Mouse (Mus musculus) layer of hippocampus, adult 2 months (tissue): ENCODE measurements around the gene Hsd3b7. TPM values are rescaled to one million over a fixed set of nuclear protein-coding genes. Genes with fewer than 3 reads are reported as not detected.
"Not testable (repeated sequence)": the region's sequence is repeated elsewhere in the genome, so short reads cannot be mapped to it uniquely, and the experiment has no call there.

Experiments
- DNase-seq, 2 experiments: peaks; one replicate each; pipeline ENCODE4 v3.0.0; 2022; ENCODE audit warnings: low spot score in 2 of 2
- H3K27ac ChIP-seq: fragments of 200-600 bp; 2 replicates; pipeline ENCODE4 v1.8.1; 2022
- H3K4me3 ChIP-seq: fragments of 200-600 bp; 2 replicates; pipeline ENCODE4 v1.8.1; 2022; ENCODE audit warnings: mild to moderate bottlenecking
- CTCF ChIP-seq: fragments of 200-600 bp; conservative IDR thresholded peaks from 2 replicates; pipeline ENCODE4 v1.8.1; 2022; ENCODE audit warnings: antibody characterized with exemption, mild to moderate bottlenecking, moderate library complexity
- total RNA-seq, 2 experiments: library from RNA; stranded (reverse); gene quantifications; 2 replicates each; pipeline ENCODE4 v1.2.3; 2021

Gene Hsd3b7
- total RNA-seq, 2 experiments from 2014 or later: 7.0 to 8.8 TPM

DNA sequence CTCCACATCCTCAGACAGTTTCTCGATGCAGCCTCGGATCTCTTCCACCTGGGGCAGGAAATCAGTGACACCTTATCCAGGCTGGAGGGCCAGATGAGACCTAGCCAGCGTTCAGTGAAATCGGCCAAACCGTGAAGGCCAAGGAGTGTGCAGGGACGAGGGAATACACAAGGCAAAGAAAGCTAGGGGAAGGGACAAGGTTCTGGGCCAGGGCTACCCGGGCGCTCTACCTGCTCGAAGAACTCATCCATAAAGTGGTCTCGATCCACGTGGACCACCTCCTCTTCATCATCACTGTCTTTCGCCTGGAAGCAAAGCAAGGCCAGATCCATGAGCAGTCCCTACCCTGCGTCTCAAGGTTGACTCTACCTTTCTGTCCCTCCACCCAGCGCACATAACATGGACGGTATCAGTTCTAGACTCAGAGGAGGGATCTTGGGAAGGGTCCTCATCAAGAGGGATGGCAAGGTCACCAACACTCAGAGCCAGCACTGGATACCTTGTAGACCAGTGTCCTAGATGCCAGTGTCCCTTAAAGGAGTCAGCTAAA lies 14.8 kb downstream of the Hsd3b7 start:
- no peak for DNase-seq
- Histone ChIP-seq H3K27ac (peak overlapping the region; percentile 85), H3K4me3 (no peak overlapping the region)
- no peak for TF ChIP-seq CTCF

DNA sequence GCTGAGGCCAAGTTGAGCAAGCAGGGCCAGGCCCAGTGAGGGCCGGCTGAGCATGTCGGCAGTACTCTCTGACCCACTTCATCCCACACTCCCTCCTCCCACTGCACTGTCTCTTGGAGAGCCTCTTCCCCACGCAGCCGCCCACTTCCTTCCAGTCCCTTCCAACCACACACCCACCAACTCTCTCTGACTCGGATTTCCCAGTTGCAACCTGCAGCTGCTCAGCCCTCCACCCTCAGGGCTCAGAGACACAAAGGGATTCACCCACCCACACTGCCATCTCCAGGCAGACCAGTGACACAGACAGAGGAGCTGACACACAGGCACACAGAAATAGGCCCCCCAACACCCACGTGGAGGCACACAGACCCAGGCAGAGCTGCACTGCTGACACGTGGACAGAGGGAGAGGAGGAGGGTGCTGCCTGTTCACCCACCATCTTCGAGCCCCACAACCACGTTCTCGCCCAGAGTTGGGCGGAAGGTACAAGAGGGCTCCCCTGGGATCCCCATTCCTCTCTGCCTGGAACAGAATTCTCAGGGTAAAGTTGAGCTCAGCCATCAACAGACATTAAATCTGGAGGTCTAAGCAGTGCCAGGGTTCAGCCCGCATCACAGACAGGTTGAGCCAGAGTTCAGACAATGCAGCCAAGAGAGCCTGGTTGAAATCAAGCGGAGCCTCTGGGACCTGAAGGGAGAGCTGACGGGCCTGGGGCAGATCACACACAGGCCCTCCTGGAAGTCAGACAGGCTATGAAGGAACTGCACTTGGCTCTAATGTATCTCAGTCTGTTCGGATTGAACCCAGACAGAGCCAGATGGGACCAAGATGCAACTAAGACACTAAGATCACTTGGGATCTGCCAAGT lies 15.8 kb downstream of the Hsd3b7 start:
- Histone ChIP-seq H3K4me3 (no peak overlapping the region), H3K27ac (peak overlapping the region; percentile 85)
- peak; percentile 61 to 78 for DNase-seq
- peak; percentile 47 for TF ChIP-seq CTCF

DNA sequence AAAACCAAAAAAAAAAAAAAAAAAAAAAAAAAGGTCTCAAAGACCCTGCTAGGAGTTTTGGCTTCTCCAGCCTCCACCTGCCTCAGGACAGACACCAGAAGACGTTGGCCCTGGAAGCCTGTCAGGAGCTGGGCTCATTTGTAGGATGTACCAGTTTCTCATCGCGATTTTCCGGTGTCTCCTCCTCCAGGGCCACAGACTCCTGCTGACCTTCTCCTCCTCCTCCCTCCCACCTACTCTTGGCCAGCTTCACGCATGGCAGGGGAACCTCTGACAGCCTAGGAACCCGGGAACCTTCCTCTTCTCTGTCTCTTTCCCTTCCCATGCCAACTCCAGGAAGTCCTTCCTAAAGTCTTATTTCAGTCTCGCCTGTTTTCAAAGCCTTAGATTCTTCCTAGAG lies 16.6 kb downstream of the Hsd3b7 start:
- peak overlapping the region; percentile 51 for H3K27ac ChIP-seq

DNA sequence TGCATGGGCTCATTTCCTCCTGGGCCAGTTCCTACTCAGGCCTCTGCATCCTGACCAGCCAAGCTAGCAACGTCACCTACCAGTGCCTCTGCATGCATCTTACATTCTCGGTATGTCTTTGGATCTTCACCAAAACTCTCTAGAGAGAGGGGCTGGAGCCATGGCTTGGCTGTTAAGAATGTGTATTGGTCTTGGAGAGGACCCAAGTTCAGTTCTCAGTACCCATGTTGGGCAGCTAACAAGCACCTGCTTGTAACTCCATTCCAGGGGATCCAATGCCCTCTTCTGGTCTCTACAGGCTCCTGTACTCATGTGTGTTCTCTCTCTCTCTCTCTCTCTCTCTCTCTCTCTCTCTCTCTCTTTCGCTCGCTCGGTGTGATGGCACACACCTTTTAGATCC lies 17.4 kb downstream of the Hsd3b7 start:
- DNase-seq: no peak
- peak overlapping the region; percentile 51 for H3K27ac ChIP-seq

More for the DNA sequence above, 16.6 kb downstream of the Hsd3b7 start:
- no peak for TF ChIP-seq CTCF
- H3K4me3 ChIP-seq: no peak overlapping the region
- no peak for DNase-seq

DNA sequence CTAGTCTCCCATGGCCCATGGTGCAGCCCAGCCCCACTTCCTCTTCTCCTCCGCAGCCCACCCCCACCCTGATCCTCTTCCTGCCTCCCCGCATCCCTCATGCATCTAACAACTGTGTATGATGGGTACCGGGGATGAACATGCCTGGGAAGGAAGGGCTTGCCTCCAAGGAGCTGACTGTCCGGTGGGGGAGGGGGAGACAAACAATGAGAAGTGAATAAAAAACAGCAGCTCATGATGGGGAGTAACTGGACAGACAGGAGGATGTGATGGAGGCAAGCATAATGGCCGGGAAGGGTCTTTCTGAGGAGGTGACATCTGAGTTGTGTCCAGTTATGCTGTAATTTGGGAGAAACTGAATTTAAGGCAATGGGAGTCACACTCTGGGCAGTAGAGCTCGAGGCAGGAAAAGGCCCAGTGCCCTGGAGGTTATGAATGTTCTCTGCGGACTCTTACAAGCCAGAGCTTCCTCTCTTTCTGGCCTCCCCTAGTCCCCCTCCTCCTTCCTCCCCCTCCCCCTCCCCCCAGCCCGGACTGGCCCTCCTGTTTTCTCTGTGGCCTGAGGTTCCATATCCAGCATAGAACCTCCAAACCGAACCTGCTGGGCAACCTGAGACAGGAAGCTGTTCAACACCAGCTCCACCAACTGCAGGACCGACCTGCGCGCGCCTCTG lies 20.6 kb downstream of the Hsd3b7 start:
- Histone ChIP-seq H3K27ac (no peak overlapping the region), H3K4me3 (no peak overlapping the region)
- TF ChIP-seq CTCF: no peak
- no peak for DNase-seq

More for the DNA sequence above, 17.4 kb downstream of the Hsd3b7 start:
- H3K4me3 ChIP-seq: no peak overlapping the region
- no peak for TF ChIP-seq CTCF

DNA sequence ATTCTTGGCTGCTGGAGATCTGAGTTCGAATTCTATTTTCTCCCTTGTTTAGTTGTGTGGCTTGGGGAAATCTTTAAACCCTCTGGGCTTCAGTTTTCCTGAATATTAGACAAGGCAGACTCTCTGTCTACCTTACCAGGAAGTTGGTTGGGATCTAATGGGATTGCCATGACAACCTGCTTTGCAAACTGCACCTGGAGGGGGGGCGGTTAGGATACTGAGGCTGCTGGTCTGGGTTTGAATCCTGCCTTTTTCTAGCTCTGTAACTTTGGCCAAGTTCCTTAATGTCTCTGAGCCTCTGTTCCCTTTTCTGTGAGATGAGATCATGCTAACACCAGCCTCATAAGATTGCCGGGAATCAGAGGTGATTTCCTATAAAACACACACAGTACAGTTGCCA lies 22.1 kb downstream of the Hsd3b7 start:
- no peak for TF ChIP-seq CTCF
- Histone ChIP-seq H3K4me3 (peak overlapping the region; percentile 61), H3K27ac (peak overlapping the region; percentile 84; the same call in 1 of the 2 replicates)
- DNase-seq: no peak

DNA sequence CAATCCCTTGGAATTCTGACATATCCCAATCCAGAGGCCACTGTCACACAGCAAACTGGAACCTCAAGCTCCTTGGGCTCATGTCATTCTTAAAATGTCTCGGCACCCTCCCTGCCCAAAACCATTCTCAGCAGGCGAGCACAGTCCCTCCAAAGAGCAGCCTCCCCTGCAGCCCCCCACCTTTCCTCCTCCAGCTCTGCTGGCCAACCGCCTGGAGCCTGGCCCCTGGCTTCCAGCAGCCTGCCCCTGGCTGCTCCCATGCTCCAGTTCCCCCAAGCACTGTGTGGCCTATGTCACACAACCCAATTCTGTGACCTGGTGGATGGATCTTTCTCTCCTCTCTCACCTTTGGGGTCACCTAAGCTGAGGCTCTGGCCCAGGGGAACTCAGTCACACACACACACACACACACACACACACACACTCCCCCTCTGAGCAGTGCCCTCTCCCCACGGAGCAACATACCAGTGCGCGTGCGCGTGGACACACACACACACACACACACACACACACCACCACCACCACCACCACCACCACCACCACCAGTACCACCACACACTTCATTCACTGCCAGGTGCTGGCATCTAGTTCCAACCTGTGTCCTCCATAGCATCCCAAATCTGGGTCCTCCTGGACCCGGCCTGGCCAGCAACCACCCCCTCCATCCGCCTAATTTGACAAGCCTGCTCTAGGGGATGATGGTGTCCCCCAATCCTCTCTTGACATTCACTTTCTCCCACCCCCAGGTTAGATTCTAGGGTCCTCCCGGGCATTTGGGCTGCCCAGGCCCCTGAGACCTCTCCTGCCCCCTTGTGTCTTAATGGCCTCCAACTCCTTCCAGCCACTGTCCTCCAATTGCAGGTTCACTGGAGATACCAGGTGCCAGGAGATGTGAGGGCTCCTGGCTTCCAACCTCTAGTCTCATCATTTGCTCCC lies 23.1 kb downstream of the Hsd3b7 start:
- peak overlapping the region; percentile 96 for H3K27ac ChIP-seq
- DNase-seq: peak in 1 of 2 experiments; percentile 52
- H3K4me3 ChIP-seq: peak overlapping the region; percentile 75
- TF ChIP-seq CTCF: peak; percentile 40

DNA sequence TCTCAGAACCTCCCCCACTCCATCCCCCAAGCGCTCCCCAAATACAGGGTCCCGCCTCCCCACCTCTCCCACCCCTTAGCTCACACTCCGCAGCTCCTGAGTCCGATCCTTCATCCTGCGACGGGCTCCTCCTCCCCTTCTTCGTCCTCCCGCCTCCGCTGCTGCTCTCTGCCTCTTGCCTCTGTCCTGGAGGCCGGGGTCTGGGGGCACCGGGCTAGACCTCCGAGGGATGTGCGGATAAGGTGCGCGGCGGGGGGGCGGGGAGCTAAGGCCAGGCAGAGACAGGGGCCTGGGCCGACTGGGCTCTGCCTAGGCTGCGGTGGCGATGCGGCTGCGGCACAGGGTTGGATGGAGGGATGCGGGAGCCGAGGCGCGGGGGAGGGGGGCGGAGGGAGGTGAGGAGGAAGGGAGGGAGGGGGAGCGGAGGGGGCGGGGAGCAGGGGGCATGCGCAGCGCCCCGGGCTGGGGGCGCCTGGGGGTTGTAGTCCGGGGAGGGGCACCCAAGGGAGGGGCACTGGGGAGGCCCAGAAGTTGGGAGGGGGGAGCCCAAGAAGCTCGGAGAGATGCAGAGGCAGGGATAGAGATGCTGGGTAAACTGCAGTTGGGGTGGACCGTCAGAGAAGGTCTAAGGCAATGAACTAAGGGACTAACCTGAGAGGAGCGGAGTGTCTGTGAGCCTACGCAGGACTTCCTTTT lies 23.9 kb downstream of the Hsd3b7 start, which contains the start of the genes Stx4a and Stx1b:
Gene Stx4a (plus strand): TSS at position 119 of the 696 bp plus-strand sequence.
Gene Stx1b (minus strand): TSS at position 374 of the 696 bp plus-strand sequence.
- TF ChIP-seq CTCF: no peak
- DNase-seq: peak; percentile 72 to 77
- H3K27ac ChIP-seq: peak within 1 kb of the TSS; percentile 96
- H3K4me3 ChIP-seq: peak within 1 kb of the TSS; percentile 75

DNA sequence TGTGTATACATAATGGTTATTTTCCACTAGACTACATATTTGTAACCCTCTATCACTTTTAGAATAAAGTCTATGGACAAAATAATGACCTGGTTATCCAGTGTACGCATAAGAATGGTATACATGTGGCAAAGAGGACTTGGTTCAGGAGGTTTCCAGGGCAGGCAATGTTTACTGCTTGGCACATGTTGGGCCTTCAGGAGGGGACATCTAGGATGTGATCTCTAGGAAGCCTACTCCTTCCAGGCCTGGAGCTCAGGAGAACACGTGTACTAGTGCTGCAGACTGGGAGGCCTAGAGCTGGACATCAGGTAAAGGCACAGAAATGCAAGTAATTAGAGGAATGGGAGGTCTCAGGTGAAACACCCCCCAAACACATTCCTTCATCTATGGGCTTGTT lies 35.1 kb downstream of the Hsd3b7 start:
- DNase-seq: no peak
- no peak overlapping the region for H3K27ac ChIP-seq
- no peak overlapping the region for H3K4me3 ChIP-seq
- TF ChIP-seq CTCF: no peak

DNA sequence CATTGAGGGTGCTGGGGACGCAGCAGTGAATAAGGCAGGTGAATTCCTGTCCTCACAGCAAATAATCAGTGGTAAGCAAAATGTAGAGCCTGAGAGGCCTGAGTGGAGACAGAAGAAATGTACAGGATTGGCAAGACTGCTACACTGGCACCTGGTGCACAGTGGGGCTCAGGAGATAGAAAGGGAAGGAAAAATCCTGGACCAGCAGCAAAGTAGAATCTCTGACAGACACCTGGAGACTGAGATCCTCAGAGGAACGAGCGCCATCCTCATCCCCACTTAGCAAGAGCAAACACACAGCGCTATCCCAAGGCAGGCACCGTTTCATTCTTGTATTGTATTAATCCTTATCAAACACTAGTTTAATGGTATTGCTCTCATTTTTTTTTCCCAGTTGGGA lies 37.1 kb downstream of the Hsd3b7 start:
- DNase-seq: no peak
- TF ChIP-seq CTCF: no peak
- Histone ChIP-seq H3K27ac (no peak overlapping the region), H3K4me3 (no peak overlapping the region)

DNA sequence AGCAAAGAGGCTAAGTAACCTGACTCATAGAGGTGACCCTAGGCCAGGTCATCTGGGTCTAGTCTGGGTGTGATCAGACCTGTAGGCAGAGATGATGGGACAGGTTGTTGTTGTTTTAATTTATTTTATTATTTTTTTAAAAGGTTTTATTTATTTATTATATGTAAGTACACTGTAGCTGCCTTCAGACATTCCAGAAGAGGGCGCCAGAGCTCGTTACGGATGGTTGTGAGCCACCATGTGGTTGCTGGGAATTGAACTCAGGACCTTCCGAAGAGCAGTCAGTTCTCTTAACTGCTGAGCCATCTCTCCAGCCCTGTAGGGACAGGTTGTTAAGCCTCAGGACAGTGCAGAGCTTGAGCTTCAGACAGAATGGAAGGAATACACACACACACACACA lies 37.5 kb downstream of the Hsd3b7 start:
- not testable (repeated sequence) for DNase-seq, H3K4me3 ChIP-seq, H3K27ac ChIP-seq
- TF ChIP-seq CTCF: peak; percentile 42
